Mouse (Mus musculus) kidney, postnatal 14 days (tissue): ENCODE results near the gene Ap1s3.
A peak's percentile ranks its signal among the peaks of the same experiment; 100 is the strongest.

Experiments
- DNase-seq: peaks from one replicate; pipeline ENCODE4 v3.0.0; 2022; ENCODE audit warnings: mixed read lengths

Ap1s3 gene

DNA sequence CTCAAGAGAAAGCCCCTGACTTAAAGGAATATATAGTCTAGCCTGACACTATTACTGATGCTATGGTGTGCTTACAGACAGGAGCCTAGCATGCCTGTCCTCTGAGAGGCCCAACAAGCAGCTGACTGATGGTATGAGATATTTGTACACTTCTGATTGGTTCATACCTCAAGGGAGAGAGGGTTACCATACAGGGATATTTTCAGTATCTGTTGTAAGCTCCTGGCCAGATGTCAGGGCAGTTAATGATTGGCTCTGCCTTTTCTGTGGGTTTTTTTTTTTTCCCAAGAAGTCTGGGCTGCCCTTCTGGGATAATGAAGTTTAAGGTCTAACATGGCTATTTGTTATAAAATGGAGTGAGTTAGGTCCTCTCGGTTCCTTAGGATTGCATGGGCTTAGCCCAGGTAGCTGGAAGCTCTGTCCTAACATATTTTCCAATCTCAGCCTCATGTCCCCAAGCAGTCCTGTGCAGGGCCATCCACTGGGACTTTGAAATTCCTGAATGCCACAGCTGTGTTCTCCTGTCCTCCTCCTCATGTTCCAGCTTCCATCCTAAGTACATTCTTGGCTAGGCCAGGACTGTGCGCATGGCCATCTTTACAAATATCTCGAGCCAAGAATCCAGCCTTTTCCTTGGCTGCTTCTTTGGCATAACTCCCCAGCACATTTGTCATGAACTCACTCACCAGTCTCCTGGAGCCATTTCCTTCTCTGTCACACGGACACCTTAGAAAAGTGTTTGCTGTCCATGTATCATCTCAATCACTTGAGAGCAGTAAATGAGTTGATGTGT lies 81.6 kb downstream of the Ap1s3 start:
- peak; percentile 9 for DNase-seq

DNA sequence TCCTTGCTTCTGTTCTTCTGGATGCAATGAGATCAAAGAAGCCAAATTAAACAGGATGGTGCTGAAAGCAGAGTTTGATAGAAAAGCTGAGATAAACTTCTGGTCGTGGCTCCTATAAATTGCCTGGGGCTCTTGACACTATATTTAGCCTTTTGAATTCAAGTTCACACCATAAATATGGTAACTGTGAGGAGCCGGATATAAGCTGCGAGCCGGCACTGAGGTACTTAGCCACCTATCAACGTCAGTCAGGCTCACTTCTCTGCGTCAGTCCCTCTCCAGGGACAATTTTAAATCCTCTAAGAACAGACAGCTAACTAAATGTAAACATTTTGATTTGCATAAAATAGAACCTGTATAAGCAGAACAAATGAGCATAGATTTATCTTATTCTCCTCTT lies 82.3 kb downstream of the Ap1s3 start:
- no peak for DNase-seq

- peak; percentile 55 for DNase-seq
These were observed 90.6 kb downstream of the Ap1s3 start for GRCm38 (mm10) chr1:79581136-79581679.

DNA sequence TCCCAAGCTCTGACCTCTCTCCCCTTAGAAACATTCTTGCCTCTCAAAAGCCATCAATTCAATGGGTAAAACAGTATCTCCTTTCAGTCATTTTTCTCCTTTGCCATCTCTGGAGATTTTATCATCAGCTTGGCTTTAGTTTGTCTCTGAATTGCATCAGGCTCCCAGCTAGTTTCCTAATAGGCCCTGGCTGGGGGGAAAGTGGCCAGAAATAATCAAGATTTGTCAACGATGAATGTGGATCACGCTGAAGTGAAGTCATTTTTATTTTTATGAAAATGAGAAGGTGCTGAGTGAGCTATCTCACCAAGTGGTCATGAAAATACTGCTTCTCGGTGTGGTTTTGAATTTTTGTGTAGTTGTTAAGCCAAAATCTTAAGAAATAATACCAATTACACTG lies 94.4 kb downstream of the Ap1s3 start:
- no peak for DNase-seq

DNA sequence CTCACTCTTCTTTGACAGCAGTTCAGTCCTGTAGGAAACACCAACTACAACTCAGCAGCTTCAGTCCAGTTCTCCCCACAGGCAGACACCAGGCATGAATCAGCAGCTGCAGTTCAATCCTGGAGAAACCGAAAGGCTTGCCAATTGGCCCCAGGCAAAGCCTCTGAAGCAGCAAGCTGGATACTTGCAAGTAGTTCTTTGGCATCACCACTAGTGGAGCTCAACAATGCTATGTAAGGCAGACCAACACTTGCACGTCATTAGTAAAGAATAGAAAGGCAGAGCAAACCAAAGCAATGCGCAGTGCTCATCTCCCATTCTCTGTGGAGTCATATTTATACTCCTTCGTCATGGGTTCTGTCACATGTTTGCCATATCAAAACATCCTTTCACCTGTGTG lies 99.9 kb downstream of the Ap1s3 start:
- DNase-seq, result no peak

- no peak for DNase-seq
These were observed 100.6 kb downstream of the Ap1s3 start for GRCm38 (mm10) chr1:79571126-79571525.

GRCm38 (mm10) chr1:79561186-79561585 lies 110.6 kb downstream of the Ap1s3 start:
- DNase-seq, result no peak
